Mouse (Mus musculus): ENCODE measurements around the gene Anapc7.

DNA sequence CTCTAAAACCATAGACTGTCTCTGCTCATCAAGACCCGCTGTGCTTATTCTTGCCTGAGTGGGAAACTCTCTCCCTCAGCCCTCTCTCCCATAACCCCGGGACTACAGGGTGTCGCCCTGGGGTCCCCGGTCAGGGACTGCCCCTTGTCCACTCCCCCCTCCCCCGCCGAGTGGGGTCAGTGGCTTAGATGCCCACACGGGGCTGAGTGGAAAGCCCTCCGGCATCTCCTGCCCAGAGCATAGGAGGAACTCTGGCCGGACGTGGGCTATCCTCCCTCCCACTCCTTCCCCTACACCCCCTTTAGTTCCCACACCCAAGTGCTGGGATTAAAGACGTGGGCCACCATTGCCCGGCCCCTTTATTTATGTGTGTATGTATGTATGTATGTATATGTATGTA, 6.0 kb upstream of the Anapc7 start:
- no peak for TF ChIP-seq CTCF (IDR thresholded peaks at IDR 0.05; ENCODE audit: low read depth, low read length)
- TF ChIP-seq POLR2A (IDR thresholded peaks at IDR 0.05; ENCODE audit: insufficient read depth, low read length) = no peak
- no peak for TF ChIP-seq EP300 (IDR thresholded peaks at IDR 0.05; ENCODE audit: insufficient read depth, low read depth, low read length)
